In the genomic region with DNA sequence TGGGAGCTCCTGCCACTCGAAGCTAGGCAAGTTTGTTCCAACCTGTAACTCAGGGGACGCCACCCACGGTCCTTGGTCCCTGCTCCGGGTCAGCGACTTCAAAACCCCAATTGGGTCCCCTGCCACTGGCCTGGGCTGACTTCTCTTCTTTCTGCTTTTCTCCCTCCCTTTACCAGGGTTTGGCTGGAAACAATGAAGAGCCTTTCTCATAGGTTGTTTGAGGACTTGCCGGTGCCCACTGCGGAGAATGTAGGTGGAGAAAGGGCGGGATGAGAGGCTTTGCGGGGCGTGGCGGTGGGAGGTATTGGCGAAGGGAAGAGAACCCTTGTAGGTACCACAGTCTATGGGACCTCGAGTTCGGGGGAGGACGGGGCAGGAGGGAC, we compare ENCODE assay signal across 8 mouse cellular contexts. TPM values are rescaled to one million over a fixed set of nuclear protein-coding genes. Genes with fewer than 3 reads are reported as not detected.
DNase-seq lines count a peak whose midpoint lies in the region; ATAC-seq lines count a peak whose summit lies in the region.

A gene (minus strand): TSS at position 194 of the 383 bp plus-strand sequence.

- no peaks in the 10 kb centered on the region for H3K36me3 ChIP-seq in embryonic facial prominence, embryonic 11.5 days (replicated peaks; ENCODE audit: control insufficient read depth, insufficient read depth, low read depth, low read length)
- H3K36me3 ChIP-seq in hindbrain, embryonic 15.5 days: no peaks in the 10 kb centered on the region
- no peaks in the 10 kb centered on the region for H3K36me3 ChIP-seq in midbrain, embryonic 15.5 days (replicated peaks)

- H3K4me2 ChIP-seq in embryonic facial prominence, embryonic 11.5 days (ENCODE audit: low read depth, low read length): peak within 1 kb of the TSS; percentile 94
- H3K4me2 ChIP-seq in hindbrain, embryonic 15.5 days: peak within 1 kb of the TSS; percentile 89
- H3K4me2 ChIP-seq in midbrain, embryonic 15.5 days: peak within 1 kb of the TSS; percentile 96

- WGBS in embryonic facial prominence, embryonic 11.5 days: 2% methylated on average over 15 of the region's 15 CpGs
- WGBS in hindbrain, embryonic 15.5 days: under 1% methylated on average over 15 of the region's 15 CpGs
- 2% methylated on average over 15 of the region's 15 CpGs for WGBS in midbrain, embryonic 15.5 days

- peak; percentile 17 for DNase-seq in ovary, postnatal 36 days (ENCODE audit: low spot score)
- DNase-seq in ovary, adult 18-20 months (ENCODE audit: low spot score): no peak
- peak; percentile 53 for DNase-seq in embryonic facial prominence, embryonic 11.5 days (ENCODE audit: low spot score)
- peak in 1 of 2 experiments; percentile 34 for DNase-seq in left cerebral cortex, postnatal 14 days (ENCODE audit: low spot score in 2 of 2)
- DNase-seq in gastrocnemius, postnatal 14 days: no peak
- no peak for DNase-seq in spleen, postnatal 36 days (ENCODE audit: low spot score in 2 of 2)

- H3K27ac ChIP-seq in embryonic facial prominence, embryonic 11.5 days (replicated peaks; ENCODE audit: low read depth, low read length): no peak within 1 kb of the TSS
- H3K27ac ChIP-seq in hindbrain, embryonic 15.5 days (replicated peaks): peak within 1 kb of the TSS; percentile 26; the same call in 1 of the 2 replicates
- 0 out of 2 replicates have a peak within 1 kb of the TSS, but pooled peaks have one; percentile 33 for H3K27ac ChIP-seq in midbrain, embryonic 15.5 days

- H3K9me3 ChIP-seq in embryonic facial prominence, embryonic 11.5 days (replicated peaks; ENCODE audit: control insufficient read depth, low read length): no peaks in the 10 kb centered on the region
- H3K9me3 ChIP-seq in hindbrain, embryonic 15.5 days: no peaks in the 10 kb centered on the region
- no peaks in the 10 kb centered on the region for H3K9me3 ChIP-seq in midbrain, embryonic 15.5 days

- intact Hi-C loops in left cerebral cortex, postnatal 14 days (cut with DNase I): loop anchor here (10.0 kb wide), 1 partner anchor 153 kb away; no protein-coding TSS in a partner anchor
- intact Hi-C loops in gastrocnemius, postnatal 14 days (cut with DNase I; ENCODE audit: low total_unique reads): no loop called here

- H3K27me3 ChIP-seq in embryonic facial prominence, embryonic 11.5 days (ENCODE audit: control insufficient read depth, insufficient read depth, low read length): peaks cover 5% of the 10 kb centered on the region; the same call in 1 of the 2 replicates
- H3K27me3 ChIP-seq in hindbrain, embryonic 15.5 days: 0 out of 2 replicates have a peak, but pooled peaks cover 6% of the 10 kb centered on the region
- 0 out of 2 replicates have a peak, but pooled peaks cover 8% of the 10 kb centered on the region for H3K27me3 ChIP-seq in midbrain, embryonic 15.5 days (replicated peaks)

- peak within 1 kb of the TSS; percentile 57 for H3K9ac ChIP-seq in embryonic facial prominence, embryonic 11.5 days (replicated peaks; ENCODE audit: low read length)
- peak within 1 kb of the TSS; percentile 61 for H3K9ac ChIP-seq in hindbrain, embryonic 15.5 days
- H3K9ac ChIP-seq in midbrain, embryonic 15.5 days: peak within 1 kb of the TSS; percentile 54

- peak; percentile 76; the same call in 1 of the 2 replicates for ATAC-seq in embryonic facial prominence, embryonic 11.5 days (replicated peaks; ENCODE audit: insufficient number of reproducible peaks, low FRiP score, low TSS enrichment, low read depth)
- peak; percentile 76 for ATAC-seq in hindbrain, embryonic 15.5 days (ENCODE audit: low FRiP score, low read depth)
- no peak; the same call in none of the 2 replicates for ATAC-seq in midbrain, embryonic 15.5 days (replicated peaks)

- H3K4me3 ChIP-seq in embryonic facial prominence, embryonic 11.5 days (ENCODE audit: low read depth, low read length): peak within 1 kb of the TSS; percentile 52
- H3K4me3 ChIP-seq in hindbrain, embryonic 15.5 days: peak within 1 kb of the TSS; percentile 74
- peak within 1 kb of the TSS; percentile 65 for H3K4me3 ChIP-seq in midbrain, embryonic 15.5 days

- peaks cover 3% of the 10 kb centered on the region; the same call in 1 of the 2 replicates for H3K4me1 ChIP-seq in embryonic facial prominence, embryonic 11.5 days (ENCODE audit: control insufficient read depth, insufficient read depth, low read length)
- peaks cover 17% of the 10 kb centered on the region for H3K4me1 ChIP-seq in hindbrain, embryonic 15.5 days (replicated peaks)
- H3K4me1 ChIP-seq in midbrain, embryonic 15.5 days: 0 out of 2 replicates have a peak, but pooled peaks cover 4% of the 10 kb centered on the region

RNA-seq across cellular contexts. Expression of the gene that starts here (rescaled TPM):
- polyA plus RNA-seq in embryonic facial prominence, embryonic 11.5 days (2014; fragmentation: Nextera tagmentation; extraction: Ambion mirVana): 3.8 and 4.3 TPM in 2 replicates
- polyA plus RNA-seq in hindbrain, embryonic 15.5 days (2015; fragmentation: Nextera tagmentation; extraction: Ambion mirVana): 19.5 and 19.7 TPM in 2 replicates
- 100 to 1,000 TPM; 100 to 117 TPM for total RNA-seq in left cerebral cortex, postnatal 14 days (2021)
- polyA plus RNA-seq in midbrain, embryonic 15.5 days (2015; fragmentation: Nextera tagmentation; extraction: Ambion mirVana): 18.7 and 20.0 TPM in 2 replicates
- under 1 TPM; 0.07 to 0.53 TPM for total RNA-seq in gastrocnemius, postnatal 14 days (2021)

Comparison
In these comparisons a context has a peak if more than half of its experiments do, and no peak if none do; other contexts are left out.
1. RNA of the gene that starts here (total RNA-seq): 100 to 117 TPM in left cerebral cortex, postnatal 14 days; 0.07 to 0.53 TPM in gastrocnemius, postnatal 14 days; every median in the first group is over 10 times any median in the second.
2. DNase-seq: peak in ovary, postnatal 36 days (single experiment) and embryonic facial prominence, embryonic 11.5 days (single experiment); none in ovary, adult 18-20 months (single experiment), gastrocnemius, postnatal 14 days (single experiment) and spleen, postnatal 36 days (0 of 2).
3. Peak in every context shown above with its lines, with median percentiles within 50 percentile points of each other: H3K4me2 ChIP-seq, H3K4me3 ChIP-seq and H3K9ac ChIP-seq.